Mouse (Mus musculus) thymus, adult 2 months (tissue): Measurements from ENCODE around the gene Caprin1. TPM values are rescaled to one million over a fixed set of nuclear protein-coding genes. Genes with fewer than 3 reads are reported as not detected.

Source experiments
- DNase-seq: peaks from one replicate; pipeline ENCODE4 v3.0.0; 2021
- H3K27ac ChIP-seq: fragments of 200-500 bp; 2 replicates; pipeline ENCODE4 v1.5.1; 2012; ENCODE audit warnings: low read length, control low read depth; ENCODE audit not compliant: control insufficient read depth, insufficient read depth
- H3K27me3 ChIP-seq: fragments of 200-500 bp; 2 replicates; pipeline ENCODE4 v1.6.1; 2012; ENCODE audit warnings: mild to moderate bottlenecking, low read length, moderate library complexity, mixed read lengths; ENCODE audit not compliant: control insufficient read depth, insufficient read depth
- H3K36me3 ChIP-seq: fragments of 200-500 bp; 2 replicates; pipeline ENCODE4 v1.6.1; 2012; ENCODE audit warnings: mild to moderate bottlenecking, low read length, moderate library complexity; ENCODE audit not compliant: control insufficient read depth, insufficient read depth
- H3K4me1 ChIP-seq: fragments of 200-500 bp; replicated peaks from 2 replicates; pipeline ENCODE4 v1.6.1; 2012; ENCODE audit warnings: low read length; ENCODE audit not compliant: control insufficient read depth, insufficient read depth
- H3K4me3 ChIP-seq: fragments of 200-500 bp; 2 replicates; pipeline ENCODE4 v1.5.1; 2012; ENCODE audit warnings: mild to moderate bottlenecking, low read length, control low read depth, moderate library complexity; ENCODE audit not compliant: control insufficient read depth, insufficient read depth
- CTCF ChIP-seq: fragments of 200-500 bp; IDR thresholded peaks from 2 replicates; pipeline ENCODE4 v1.5.1; 2012; ENCODE audit warnings: mild to moderate bottlenecking, control low read depth, low read length, moderate library complexity, borderline replicate concordance; ENCODE audit not compliant: control insufficient read depth, poor library complexity, insufficient read depth; ENCODE audit errors: extremely low read depth
- POLR2A ChIP-seq: fragments of 200-500 bp; IDR thresholded peaks from 2 replicates; pipeline ENCODE4 v1.6.1; 2012; ENCODE audit warnings: mild to moderate bottlenecking, low read length, control low read depth, moderate library complexity; ENCODE audit not compliant: control insufficient read depth, poor library complexity, insufficient read depth; ENCODE audit errors: extremely low read depth
- WGBS: fragments of 180-500 bp; shearing (Covaris S2); methylation state at CpG from one replicate; pipeline ENCODE4 v1.1.7; 2018; 5-methylcytosine and 5-hydroxymethylcytosine counted together
- polyA plus RNA-seq: library from polyadenylated mRNA; depleted of rRNA; stranded (reverse); fragments of >200 nt; gene quantifications from 2 replicates; pipeline ENCODE4 v1.2.3, GENCODE M21; 2012

Gene Caprin1
- polyA plus RNA-seq, 1 experiment: 182 TPM

- TF ChIP-seq CTCF (no peak), POLR2A (no peak)
- Histone ChIP-seq H3K27me3 (no peaks in the 10 kb centered on the region), H3K4me3 (no peak overlapping the region), H3K4me1 (no peaks in the 10 kb centered on the region), H3K36me3 (peaks cover 10% of the 10 kb centered on the region; the same call in 1 of the 2 replicates), H3K27ac (no peak overlapping the region)
- no peak for DNase-seq
- WGBS: 67% methylated on average over 3 of the region's 3 CpGs
Measured at GRCm38 (mm10) chr2:103754614-103755013, 42.8 kb downstream of the Caprin1 start.

- no peak overlapping the region for H3K4me3 ChIP-seq
- no peak for DNase-seq
- TF ChIP-seq CTCF (no peak), POLR2A (no peak)
- H3K4me1 ChIP-seq: no peaks in the 10 kb centered on the region
- H3K27ac ChIP-seq: no peak overlapping the region
- peaks cover 10% of the 10 kb centered on the region; the same call in 1 of the 2 replicates for H3K36me3 ChIP-seq
- H3K27me3 ChIP-seq: no peaks in the 10 kb centered on the region
- WGBS: 98% methylated on average over 6 of the region's 6 CpGs
Measured at GRCm38 (mm10) chr2:103751771-103752170, 45.7 kb downstream of the Caprin1 start.

GRCm38 (mm10) chr2:103749091-103749490 lies 48.4 kb downstream of the Caprin1 start:
- no peak for DNase-seq
- no peaks in the 10 kb centered on the region for H3K4me1 ChIP-seq
- H3K27me3 ChIP-seq: no peaks in the 10 kb centered on the region
- H3K36me3 ChIP-seq: peaks cover 10% of the 10 kb centered on the region; the same call in 1 of the 2 replicates
- WGBS: 93% methylated on average over 3 of the region's 3 CpGs
- no peak overlapping the region for H3K27ac ChIP-seq
- TF ChIP-seq POLR2A: no peak
- TF ChIP-seq CTCF: no peak
- no peak overlapping the region for H3K4me3 ChIP-seq

- H3K4me3 ChIP-seq: no peak overlapping the region
- 98% methylated on average over 9 of the region's 9 CpGs for WGBS
- no peak overlapping the region for H3K27ac ChIP-seq
- peaks cover 4% of the 10 kb centered on the region; the same call in 1 of the 2 replicates for H3K36me3 ChIP-seq
- no peak for DNase-seq
- no peak for TF ChIP-seq POLR2A
- no peak for TF ChIP-seq CTCF
- H3K4me1 ChIP-seq: no peaks in the 10 kb centered on the region
- no peaks in the 10 kb centered on the region for H3K27me3 ChIP-seq
Measured at GRCm38 (mm10) chr2:103747891-103748290, 49.6 kb downstream of the Caprin1 start.

GRCm38 (mm10) chr2:103746761-103747160 lies 50.7 kb downstream of the Caprin1 start:
- H3K27ac ChIP-seq: no peak overlapping the region
- TF ChIP-seq CTCF (no peak), POLR2A (no peak)
- H3K27me3 ChIP-seq: no peaks in the 10 kb centered on the region
- peaks cover 3% of the 10 kb centered on the region; the same call in 1 of the 2 replicates for H3K36me3 ChIP-seq
- WGBS: 99% methylated on average over 2 of the region's 2 CpGs
- no peak overlapping the region for H3K4me3 ChIP-seq
- no peaks in the 10 kb centered on the region for H3K4me1 ChIP-seq
- no peak for DNase-seq

GRCm38 (mm10) chr2:103746096-103746495 lies 51.4 kb downstream of the Caprin1 start:
- H3K27me3 ChIP-seq: no peaks in the 10 kb centered on the region
- no peak for TF ChIP-seq CTCF
- no peak for TF ChIP-seq POLR2A
- 93% methylated on average over 2 of the region's 2 CpGs for WGBS
- H3K36me3 ChIP-seq: no peaks in the 10 kb centered on the region; the same call in 1 of the 2 replicates
- no peak overlapping the region for H3K4me3 ChIP-seq
- no peak overlapping the region for H3K27ac ChIP-seq
- H3K4me1 ChIP-seq: no peaks in the 10 kb centered on the region
- DNase-seq: no peak

- Histone ChIP-seq H3K27me3 (no peaks in the 10 kb centered on the region), H3K36me3 (no peaks in the 10 kb centered on the region), H3K4me1 (no peaks in the 10 kb centered on the region), H3K27ac (no peak overlapping the region), H3K4me3 (no peak overlapping the region)
- 92% methylated on average over 5 of the region's 5 CpGs for WGBS
- DNase-seq: no peak
- TF ChIP-seq POLR2A: no peak
Measured at GRCm38 (mm10) chr2:103745481-103745880, 52.0 kb downstream of the Caprin1 start.
